Mouse (Mus musculus): Measurements from ENCODE around the gene Eif4e3. TPM values are rescaled to one million over a fixed set of nuclear protein-coding genes. Genes with fewer than 3 reads are reported as not detected.

Eif4e3 gene
- polyA plus RNA-seq, 1 experiment, result 6.4 TPM

GRCm38 (mm10) chr6:99629726-99630458 is 36.7 kb downstream of the Eif4e3 start:
- WGBS, result 81% methylated on average over 8 of the region's 8 CpGs
- no peak for DNase-seq (ENCODE audit: low read depth, low spot score)

DNA sequence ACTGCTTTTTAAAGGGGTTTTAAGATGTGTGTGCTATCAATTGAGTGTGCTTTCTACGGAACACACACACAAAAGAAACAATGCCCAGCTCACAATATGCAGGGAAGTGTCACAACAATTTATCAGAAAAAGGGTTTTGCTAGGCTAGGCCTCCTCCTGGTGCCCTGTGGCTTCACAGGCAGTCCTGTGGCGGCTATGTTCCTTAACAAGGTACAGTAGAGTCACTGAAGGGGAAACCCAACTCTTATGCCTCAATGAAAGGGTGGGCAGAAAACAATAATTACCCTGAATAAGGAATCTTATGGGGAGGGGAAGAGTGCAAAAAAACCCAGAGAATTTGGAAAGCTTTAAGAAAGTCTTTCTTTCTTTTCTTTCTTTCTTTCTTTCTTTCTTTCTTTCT is 40.2 kb downstream of the Eif4e3 start:
- WGBS, result 90% methylated on average over 2 of the region's 2 CpGs
- no peak for DNase-seq (ENCODE audit: low read depth, low spot score)

- WGBS, result 53% methylated on average over 7 of the region's 7 CpGs
- DNase-seq (ENCODE audit: low read depth, low spot score), result no peak
These were observed 40.8 kb downstream of the Eif4e3 start for GRCm38 (mm10) chr6:99625803-99626202.

DNA sequence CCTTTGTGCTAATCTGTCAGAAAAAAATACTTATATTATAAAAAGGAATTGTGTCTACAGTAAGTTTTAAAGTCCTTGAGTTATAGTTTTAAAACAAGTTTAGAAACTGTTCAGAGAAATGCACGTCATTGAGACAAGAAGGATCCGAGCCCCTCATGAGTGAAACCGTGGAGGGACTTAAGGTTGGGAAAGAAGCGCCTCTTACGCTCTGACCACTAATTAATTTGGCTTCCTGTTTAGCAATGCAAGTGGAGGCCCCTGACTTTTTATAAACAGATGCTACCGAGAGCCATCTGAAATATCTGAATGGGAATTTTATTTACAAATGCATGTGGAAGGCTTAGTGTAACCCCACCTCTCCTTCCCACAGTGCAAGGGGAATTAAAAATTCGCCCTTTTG is 41.3 kb downstream of the Eif4e3 start:
- WGBS, result 73% methylated on average over 7 of the region's 7 CpGs
- DNase-seq (ENCODE audit: low read depth, low spot score), result no peak

DNA sequence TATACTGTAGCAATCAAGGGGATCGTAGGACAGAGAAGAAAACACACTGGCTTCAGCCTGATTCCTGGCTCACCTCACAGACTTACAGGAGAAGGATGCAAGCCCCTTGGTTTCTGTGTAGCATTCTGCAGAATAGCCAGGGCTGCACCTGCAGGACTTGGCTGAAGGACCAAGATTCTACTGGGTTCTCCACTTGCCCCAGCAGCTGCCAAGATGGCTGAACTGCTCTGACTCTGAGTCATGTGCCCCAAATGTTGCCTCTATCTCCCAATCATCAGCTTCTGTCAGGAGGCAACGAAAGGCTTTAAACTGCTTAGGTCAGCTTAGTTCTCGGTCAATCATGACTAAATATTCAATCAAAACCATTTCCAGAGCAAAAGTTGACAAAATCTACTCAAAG is 42.0 kb downstream of the Eif4e3 start:
- DNase-seq (ENCODE audit: low read depth, low spot score), result no peak
- 83% methylated on average over 3 of the region's 3 CpGs for WGBS

DNA sequence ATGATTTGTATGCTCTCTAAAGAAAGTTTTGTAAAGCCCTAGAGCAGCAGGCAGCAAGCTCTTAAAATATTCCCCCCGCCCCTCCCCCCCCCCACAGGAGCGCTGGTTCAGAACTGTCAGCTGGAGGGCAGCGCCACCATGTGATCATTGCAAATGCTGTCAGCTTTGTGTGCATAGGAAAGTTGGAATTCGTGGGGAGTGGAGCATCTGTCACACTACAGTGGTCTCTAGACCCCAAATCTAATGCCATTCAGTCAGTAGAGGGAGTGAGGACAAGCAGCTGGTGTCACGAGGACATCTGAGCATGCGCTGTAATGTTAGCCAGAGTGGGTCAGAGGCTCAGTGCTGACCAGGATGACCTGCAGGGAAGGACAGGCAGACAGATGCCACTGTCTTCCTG is 42.9 kb downstream of the Eif4e3 start:
- no peak for DNase-seq (ENCODE audit: low read depth, low spot score)
- WGBS, result 43% methylated on average over 6 of the region's 6 CpGs

DNA sequence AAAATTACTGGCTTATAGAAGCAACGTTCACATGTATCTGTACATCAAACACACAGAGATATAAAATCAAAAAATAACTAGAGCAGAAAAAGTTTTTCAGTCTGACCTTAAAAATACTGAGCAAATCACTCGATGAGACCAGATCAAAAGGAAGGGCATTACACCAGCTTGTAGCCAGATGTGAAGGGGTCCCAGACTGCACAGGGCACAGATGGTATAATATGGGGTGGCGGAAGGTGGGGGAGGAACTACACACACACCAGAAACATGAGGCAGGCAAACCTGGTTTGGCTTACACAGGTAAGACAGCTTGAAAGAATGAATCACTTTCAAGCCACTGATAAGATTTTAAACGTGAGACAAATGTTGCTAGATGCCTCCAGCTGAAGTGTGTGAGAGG is 45.4 kb downstream of the Eif4e3 start:
- no peak for DNase-seq (ENCODE audit: low read depth, low spot score)
- WGBS, result 65% methylated on average over 4 of the region's 4 CpGs

GRCm38 (mm10) chr6:99620471-99620870 is 46.1 kb downstream of the Eif4e3 start:
- no peak for DNase-seq (ENCODE audit: low read depth, low spot score)
- WGBS, result 56% methylated on average over 7 of the region's 7 CpGs

DNA sequence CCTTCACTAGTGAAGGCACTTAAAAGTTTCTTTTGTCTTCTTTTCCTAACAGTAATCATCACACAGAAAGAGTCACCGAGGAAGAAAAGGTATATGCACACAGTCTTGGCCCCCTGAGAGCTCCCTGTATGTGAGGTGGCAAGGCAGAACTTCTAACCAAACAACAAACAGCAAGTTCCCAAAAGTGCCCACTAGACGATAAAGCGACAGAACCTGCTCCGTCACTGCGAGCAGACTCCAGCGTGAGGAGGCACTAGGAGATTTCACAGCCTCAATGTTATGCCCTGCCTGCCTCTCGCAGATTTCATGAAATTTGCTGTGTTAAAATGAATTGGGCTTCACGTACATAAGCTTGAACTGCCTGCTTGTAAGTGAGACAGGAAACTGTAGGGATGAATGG is 46.6 kb downstream of the Eif4e3 start:
- no peak for DNase-seq (ENCODE audit: low read depth, low spot score)
- WGBS, result 63% methylated on average over 8 of the region's 8 CpGs

DNA sequence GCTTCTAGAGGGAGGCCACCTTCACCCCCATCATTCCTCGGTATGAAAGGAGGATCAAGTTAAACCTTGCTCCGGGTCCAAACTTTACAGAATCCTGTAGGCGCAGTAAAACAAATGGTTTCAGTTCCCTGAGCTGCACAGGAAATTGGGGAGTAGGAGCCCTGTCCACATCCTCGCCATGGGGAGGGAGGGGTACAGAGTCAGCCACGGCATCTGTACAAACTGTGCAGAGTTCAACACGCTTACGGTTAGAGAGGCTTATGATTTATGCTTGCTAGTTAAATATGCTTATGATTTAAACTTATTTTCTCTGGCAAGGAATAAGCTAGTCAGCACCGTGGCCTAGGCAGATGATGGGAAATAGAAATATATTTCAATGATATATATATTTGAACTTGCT is 47.1 kb downstream of the Eif4e3 start:
- WGBS, result 31% methylated on average over 8 of the region's 8 CpGs
- DNase-seq (ENCODE audit: low read depth, low spot score), result no peak

- DNase-seq (ENCODE audit: low read depth, low spot score), result no peak
- 78% methylated on average over 7 of the region's 7 CpGs for WGBS
These were observed 48.7 kb downstream of the Eif4e3 start for GRCm38 (mm10) chr6:99617867-99618266.

- DNase-seq (ENCODE audit: low read depth, low spot score), result no peak
- 78% methylated on average over 1 of the region's 1 CpGs for WGBS
These were observed 49.2 kb downstream of the Eif4e3 start for GRCm38 (mm10) chr6:99617415-99617814.

GRCm38 (mm10) chr6:99615272-99615751 is 51.3 kb downstream of the Eif4e3 start:
- WGBS, result 59% methylated on average over 10 of the region's 10 CpGs

DNA sequence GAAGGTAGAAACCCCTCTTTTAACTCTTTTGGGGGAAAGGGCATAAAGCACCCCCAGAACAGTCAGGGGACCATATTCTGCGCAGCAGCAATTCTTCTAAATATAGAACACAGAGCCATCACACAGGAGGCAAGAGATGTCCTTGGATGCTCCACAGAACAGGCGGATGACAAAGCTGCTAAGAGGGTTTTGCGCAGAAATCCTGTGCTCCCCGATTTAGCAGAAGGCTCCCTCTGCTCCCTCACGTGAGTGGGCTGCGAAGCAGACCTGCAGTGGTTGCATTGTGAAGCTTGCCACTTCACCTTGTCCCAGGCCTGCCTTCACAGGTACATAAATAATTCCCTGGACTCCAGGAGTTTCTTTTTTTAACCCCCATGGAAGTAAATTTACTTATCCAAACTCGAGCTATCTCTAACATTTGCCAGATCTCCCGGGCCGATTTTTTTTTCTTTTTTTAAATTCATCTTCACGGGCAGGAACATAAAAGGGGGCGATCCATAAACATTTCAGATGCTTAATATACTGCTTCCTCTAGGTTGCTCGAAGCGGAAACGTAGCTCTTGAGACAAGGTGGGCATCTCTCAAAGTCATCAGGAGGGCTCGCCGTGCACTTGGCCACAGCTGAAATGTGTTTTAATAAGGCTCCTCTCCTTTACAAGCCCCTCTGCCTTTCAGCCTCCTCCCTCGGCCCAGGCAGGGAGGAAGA is 51.9 kb downstream of the Eif4e3 start:
- WGBS, result 70% methylated on average over 17 of the region's 17 CpGs
- no peak for DNase-seq (ENCODE audit: low read depth, low spot score)

More at GRCm38 (mm10) chr6:99615272-99615751, 51.3 kb downstream of the Eif4e3 start:
- DNase-seq (ENCODE audit: low read depth, low spot score), result no peak

GRCm38 (mm10) chr6:99611866-99612265 is 54.7 kb downstream of the Eif4e3 start:
- 45% methylated on average over 6 of the region's 6 CpGs for WGBS
- DNase-seq (ENCODE audit: low read depth, low spot score), result no peak

DNA sequence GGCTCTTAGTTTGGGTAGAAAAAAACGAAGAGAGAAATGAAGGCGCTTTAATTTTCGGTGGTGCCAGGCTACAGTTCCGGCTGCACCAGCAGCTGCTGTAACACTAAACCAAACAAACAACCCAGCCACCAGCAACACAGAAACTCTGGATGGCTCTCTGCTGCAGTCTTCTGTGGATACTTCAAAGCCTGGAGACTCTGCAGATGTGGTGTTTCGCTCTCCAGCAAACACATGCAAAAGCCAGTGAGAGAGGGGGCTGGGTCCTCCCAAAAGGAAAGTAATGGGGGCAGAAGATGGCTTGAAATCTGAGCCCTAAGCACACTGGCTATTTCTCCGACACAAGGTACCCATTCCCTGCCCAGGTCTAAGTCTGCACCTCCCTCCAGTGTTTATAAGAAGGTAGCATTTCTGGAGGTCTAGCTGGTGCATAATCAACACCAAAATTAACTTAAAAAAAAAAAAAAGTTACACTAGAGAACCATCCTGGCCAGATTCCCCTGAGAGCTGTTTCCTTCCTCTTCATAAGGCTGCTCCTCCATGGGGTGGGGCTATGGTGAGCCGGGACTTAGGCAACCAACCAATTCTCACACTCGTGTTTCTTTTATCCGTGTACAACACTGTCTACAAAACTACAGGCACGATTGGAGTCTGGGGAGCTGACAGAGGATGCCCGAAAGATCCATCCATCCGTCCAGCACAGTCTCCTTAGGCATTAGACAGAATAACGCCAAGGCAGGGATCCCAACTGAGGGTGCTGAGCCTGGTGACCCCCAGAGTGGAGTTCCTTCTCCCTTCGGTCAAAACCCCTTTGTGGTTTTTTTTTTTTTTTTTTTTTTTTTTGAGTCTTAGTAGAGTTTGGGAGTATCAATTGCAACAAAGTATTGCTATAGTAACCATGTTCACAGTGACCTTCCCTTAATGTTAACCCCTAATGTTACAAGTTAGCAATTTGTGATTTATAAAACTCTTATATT is 55.8 kb downstream of the Eif4e3 start:
- WGBS, result 35% methylated on average over 14 of the region's 14 CpGs
- DNase-seq (ENCODE audit: low read depth, low spot score), result no peak

DNA sequence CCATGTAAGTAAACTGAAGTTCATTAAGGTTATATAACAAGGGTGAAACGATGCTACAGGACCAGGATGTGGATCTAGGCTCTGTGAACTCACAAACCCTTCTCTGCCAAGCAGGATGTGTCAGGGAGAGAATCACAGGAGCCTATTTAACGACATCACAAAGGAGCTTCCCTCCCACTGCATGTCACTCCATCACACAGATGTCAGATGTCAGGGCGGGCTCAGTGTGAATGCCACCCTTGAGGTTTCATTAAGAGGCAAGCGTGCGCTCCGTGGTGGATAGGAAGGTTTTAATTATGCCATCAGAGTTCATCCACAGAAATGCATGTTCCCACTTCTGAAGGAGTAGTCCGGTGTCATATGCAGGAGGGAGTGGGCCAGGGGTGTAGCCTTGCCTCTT is 60.5 kb downstream of the Eif4e3 start:
- no peak for DNase-seq (ENCODE audit: low read depth, low spot score)
- WGBS, result 69% methylated on average over 7 of the region's 7 CpGs

DNA sequence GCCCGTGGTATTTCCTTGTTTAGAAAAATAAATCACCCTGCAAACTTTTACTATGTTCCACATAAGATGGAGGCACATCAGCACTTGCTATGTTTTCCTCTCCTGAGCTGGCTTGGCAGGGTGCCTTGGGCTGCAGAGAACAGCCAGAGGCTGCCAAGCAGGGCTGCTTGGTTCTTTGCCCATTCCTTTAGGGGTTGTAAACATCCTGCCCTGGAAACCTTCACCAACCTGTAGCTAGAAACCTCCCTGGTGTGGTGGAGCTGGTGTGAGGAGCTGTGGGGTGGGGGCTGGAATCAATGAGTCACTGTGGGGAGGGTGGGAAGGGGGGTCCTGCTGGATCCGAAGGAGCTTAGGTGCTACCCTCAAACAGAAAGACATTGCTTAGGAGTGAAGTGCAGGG is 61.8 kb downstream of the Eif4e3 start:
- WGBS, result 28% methylated on average over 2 of the region's 2 CpGs
- DNase-seq (ENCODE audit: low read depth, low spot score), result no peak

DNA sequence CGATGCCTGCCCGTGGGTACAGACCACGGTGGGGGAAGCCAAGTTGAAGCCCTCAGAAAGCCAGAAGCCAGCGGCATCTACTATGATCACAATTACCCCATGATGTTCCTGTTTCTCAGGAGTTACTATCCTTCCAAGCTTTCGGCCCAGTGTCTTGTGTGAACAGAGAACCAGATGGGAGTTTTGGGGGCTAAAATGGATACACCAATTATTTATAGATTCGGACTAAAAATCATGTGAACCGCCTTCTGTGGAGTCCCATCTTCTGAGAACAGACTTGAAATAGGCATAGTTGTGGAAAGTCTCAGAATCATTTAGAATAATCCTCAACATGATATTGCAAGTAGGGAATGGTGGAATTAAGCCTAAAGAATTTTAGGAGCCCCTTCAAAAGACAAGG is 64.1 kb downstream of the Eif4e3 start:
- no peak for DNase-seq (ENCODE audit: low read depth, low spot score)
- WGBS, result 92% methylated on average over 7 of the region's 7 CpGs

DNA sequence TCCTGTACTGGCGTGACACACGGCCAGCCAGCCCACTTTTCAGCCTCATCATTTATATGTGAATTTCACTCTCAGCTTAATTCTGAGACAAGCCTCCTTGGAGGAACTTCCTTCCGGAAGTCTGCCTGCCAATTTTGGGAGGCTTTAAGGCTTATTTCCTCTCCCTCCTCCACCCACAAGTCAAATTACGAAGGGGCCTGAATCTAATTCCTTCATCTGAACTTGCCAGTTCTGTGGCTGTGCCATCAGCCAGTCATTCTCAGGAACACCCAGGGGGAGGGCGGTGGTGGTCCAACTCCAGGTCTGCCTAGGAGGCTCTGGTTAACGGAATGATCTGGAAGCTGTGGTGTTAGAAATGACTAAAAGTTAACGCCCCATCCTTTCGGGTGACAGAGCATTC is 65.7 kb downstream of the Eif4e3 start:
- WGBS, result 59% methylated on average over 8 of the region's 8 CpGs
- no peak for DNase-seq (ENCODE audit: low read depth, low spot score)
